Mouse (Mus musculus): Measurements from ENCODE around the gene Smc1b. TPM values are rescaled to one million over a fixed set of nuclear protein-coding genes. Genes with fewer than 3 reads are reported as not detected.

Gene Smc1b
- polyA plus RNA-seq, 1 experiment from 2014 or later = 0.19 TPM

DNA sequence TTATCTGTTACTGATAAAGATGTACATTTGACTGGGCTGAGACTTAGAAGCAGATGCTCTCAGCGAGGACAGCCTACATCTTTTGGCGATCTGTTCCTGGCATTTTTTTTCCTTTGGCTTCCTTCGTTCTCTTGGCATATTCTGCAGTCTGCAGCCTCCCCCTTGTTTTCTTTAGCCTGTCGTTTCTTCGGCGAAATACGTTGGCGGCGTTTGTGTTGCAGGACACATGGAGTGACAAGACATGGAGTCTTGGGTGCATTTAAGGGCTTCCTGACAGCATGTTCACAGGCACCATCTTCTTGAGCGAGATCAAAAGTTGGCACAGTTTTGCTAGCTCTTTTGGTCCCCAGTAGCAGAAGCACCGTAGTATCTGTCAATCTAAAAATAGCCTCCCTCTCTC, 116.0 kb downstream of the Smc1b start:
- Histone ChIP-seq H3K9ac (replicated peaks) (no peak overlapping the region), H3K27me3 (replicated peaks) (0 out of 2 replicates have a peak, but pooled peaks cover 6% of the 10 kb centered on the region), H3K4me2 (no peak overlapping the region), H3K27ac (replicated peaks) (no peak overlapping the region), H3K4me1 (peaks cover 20% of the 10 kb centered on the region), H3K4me3 (replicated peaks) (no peak overlapping the region), H3K9me3 (replicated peaks) (no peaks in the 10 kb centered on the region), H3K36me3 (no peaks in the 10 kb centered on the region)
- ATAC-seq (ENCODE audit: low FRiP score) = no peak
- WGBS = 90% methylated on average over 11 of the region's 11 CpGs

Other genes starting within 250 kb of the Smc1b start
- gene Gm29666, start 211.9 kb downstream of the Smc1b start, polyA plus RNA-seq (2015; fragmentation: Nextera tagmentation; extraction: Ambion mirVana) = 1.1 TPM in 2 replicates
- 21.5 and 27.5 TPM in 2 replicates for gene Nup50, start 208.6 kb downstream of the Smc1b start, polyA plus RNA-seq (2015; fragmentation: Nextera tagmentation; extraction: Ambion mirVana)
- gene 5031439G07Rik, start 143.4 kb downstream of the Smc1b start, polyA plus RNA-seq (2015; fragmentation: Nextera tagmentation; extraction: Ambion mirVana) = 21.6 and 24.9 TPM in 2 replicates
- 0.38 and 0.74 TPM in 2 replicates for gene Upk3a, start 114.8 kb downstream of the Smc1b start, polyA plus RNA-seq (2015; fragmentation: Nextera tagmentation; extraction: Ambion mirVana)
- gene Fam118a, start 103.0 kb downstream of the Smc1b start, polyA plus RNA-seq (2015; fragmentation: Nextera tagmentation; extraction: Ambion mirVana) = 28.5 and 28.8 TPM in 2 replicates
- 0.68 and 0.84 TPM in 2 replicates for gene Ribc2, start 114 bp upstream of the Smc1b start, polyA plus RNA-seq (2015; fragmentation: Nextera tagmentation; extraction: Ambion mirVana)
- 54.2 and 65.8 TPM in 2 replicates for gene Fbln1, start 74.0 kb upstream of the Smc1b start, polyA plus RNA-seq (2015; fragmentation: Nextera tagmentation; extraction: Ambion mirVana)
- gene Atxn10, start 204.3 kb upstream of the Smc1b start, polyA plus RNA-seq (2015; fragmentation: Nextera tagmentation; extraction: Ambion mirVana) = 478 and 503 TPM in 2 replicates

All from neural tube, embryonic 15.5 days (tissue).